Mouse (Mus musculus): ENCODE results near the gene Clasrp.
A peak's percentile ranks its signal among the peaks of the same experiment; 100 is the strongest.

DNA sequence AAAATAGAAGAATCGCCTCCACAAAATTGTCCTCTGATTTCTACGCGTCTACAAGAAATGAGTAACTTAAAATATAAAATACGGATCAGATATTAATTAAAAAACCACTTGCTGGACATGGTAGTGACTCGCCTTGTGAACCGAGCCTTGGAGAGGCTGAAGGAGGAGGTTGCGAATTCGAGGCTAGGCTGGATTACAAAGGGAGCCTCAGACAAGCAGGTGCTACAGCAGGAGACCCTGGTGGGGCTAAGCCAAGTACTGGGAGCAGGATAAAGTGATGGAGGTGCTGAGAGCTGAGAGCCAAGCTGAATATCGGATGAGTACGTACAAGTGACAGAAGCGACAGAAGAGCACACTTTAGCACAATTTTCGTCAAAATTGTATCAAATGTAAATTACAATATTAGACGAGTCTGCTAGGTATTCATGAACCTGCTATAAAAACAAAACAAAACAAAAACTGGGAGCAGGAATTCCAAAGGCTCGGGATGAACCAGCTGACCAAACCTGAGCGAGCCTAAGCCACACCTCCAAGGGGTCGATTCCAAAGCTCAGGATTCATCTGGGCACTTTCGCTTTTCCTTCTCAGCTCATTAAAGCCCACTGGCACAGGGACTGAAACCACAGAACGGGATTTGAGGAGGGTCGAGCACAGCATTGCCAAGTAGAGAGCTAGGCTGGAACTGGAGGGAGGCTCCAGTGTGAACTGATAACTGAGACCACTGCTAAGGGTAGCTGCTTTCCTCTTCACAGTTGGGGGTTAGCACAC lies 41.5 kb downstream of the Clasrp start, which contains the start of gene Ppp1r37:
- TF ChIP-seq CTCF (IDR thresholded peaks at IDR 0.05), result no peak
- peak; percentile 41; the same call in 1 of the 2 replicates for TF ChIP-seq POLR2A (IDR thresholded peaks at IDR 0.05; ENCODE audit: insufficient read depth, low read depth, low read length)
